Mouse (Mus musculus) spleen, embryonic (tissue): ENCODE data around the gene Lgi4.

Source experiments
- CTCF ChIA-PET: fragments of 350-600 bp; sonication (Branson Sonifier 250); formaldehyde crosslinking; loops from one replicate; lab custom pipeline; 2022; lab: Charles Lee

Gene Lgi4

GRCm38 (mm10) chr7:31074061-31074712, 15.0 kb downstream of the Lgi4 start:
- CTCF ChIA-PET: interaction anchor here (0.5 kb wide), 1 partner anchor 260 kb away, joined by 4 read pairs; no protein-coding TSS in a partner anchor

GRCm38 (mm10) chr7:31074713-31075069, 15.5 kb downstream of the Lgi4 start:
- CTCF ChIA-PET: no interaction called here

- CTCF ChIA-PET: no interaction called here
Observed at GRCm38 (mm10) chr7:31076492-31076891, 17.4 kb downstream of the Lgi4 start, which contains the start of gene Fxyd3. Gene Fxyd3 (minus strand): TSS chr7:31076704.

- CTCF ChIA-PET: interaction anchor here (0.5 to 1.0 kb wide), 3 partner anchors 17 to 891 kb away, joined by 3 to 10 read pairs (median 5); no protein-coding TSS in a partner anchor
Observed at GRCm38 (mm10) chr7:31077470-31077869, 18.3 kb downstream of the Lgi4 start.

GRCm38 (mm10) chr7:31077885-31078445, 18.8 kb downstream of the Lgi4 start:
- CTCF ChIA-PET: interaction anchor here (0.5 to 1.0 kb wide), 2 partner anchors 18 to 46 kb away, joined by 3 to 10 read pairs; no protein-coding TSS in a partner anchor

GRCm38 (mm10) chr7:31079670-31080069, 20.5 kb downstream of the Lgi4 start:
- CTCF ChIA-PET: no interaction called here

GRCm38 (mm10) chr7:31080611-31081010, 21.5 kb downstream of the Lgi4 start:
- CTCF ChIA-PET: interaction anchor here (0.6 kb wide), 1 partner anchor 90 kb away, joined by 3 read pairs; no protein-coding TSS in a partner anchor

GRCm38 (mm10) chr7:31081106-31081505, 22.0 kb downstream of the Lgi4 start:
- CTCF ChIA-PET: interaction anchor here (0.6 kb wide), 1 partner anchor 90 kb away, joined by 3 read pairs; no protein-coding TSS in a partner anchor

GRCm38 (mm10) chr7:31082106-31082505, 23.0 kb downstream of the Lgi4 start:
- CTCF ChIA-PET: no interaction called here

- CTCF ChIA-PET: interaction anchor here (0.6 kb wide), 1 partner anchor 15 kb away, joined by 3 read pairs; no protein-coding TSS in a partner anchor
Observed at GRCm38 (mm10) chr7:31082831-31083588, 23.9 kb downstream of the Lgi4 start.

- CTCF ChIA-PET: no interaction called here
Observed at GRCm38 (mm10) chr7:31084140-31084539, 25.0 kb downstream of the Lgi4 start.

- CTCF ChIA-PET: no interaction called here
Observed at GRCm38 (mm10) chr7:31085171-31085570, 26.0 kb downstream of the Lgi4 start.

- CTCF ChIA-PET: interaction anchor here (0.5 kb wide), 1 partner anchor 33 kb away, joined by 4 read pairs; no protein-coding TSS in a partner anchor
Observed at GRCm38 (mm10) chr7:31086175-31086755, 27.1 kb downstream of the Lgi4 start.

GRCm38 (mm10) chr7:31087262-31087661, 28.1 kb downstream of the Lgi4 start:
- CTCF ChIA-PET: no interaction called here

- CTCF ChIA-PET: no interaction called here
Observed at GRCm38 (mm10) chr7:31088206-31088605, 29.1 kb downstream of the Lgi4 start.

- CTCF ChIA-PET: interaction anchor here (0.7 kb wide), 1 partner anchor 268 kb away, joined by 3 read pairs; no protein-coding TSS in a partner anchor
Observed at GRCm38 (mm10) chr7:31089721-31090120, 30.6 kb downstream of the Lgi4 start.

GRCm38 (mm10) chr7:31094774-31095501, 35.8 kb downstream of the Lgi4 start:
- CTCF ChIA-PET: interaction anchor here (0.5 to 0.6 kb wide), 2 partner anchors 207 to 415 kb away, joined by 3 to 6 read pairs; no protein-coding TSS in a partner anchor

- CTCF ChIA-PET: interaction anchor here (0.6 to 2.0 kb wide), 4 partner anchors 36 to 146 kb away, joined by 4 to 12 read pairs (median 4); partner anchors contain the start of gene Lgi4
Observed at GRCm38 (mm10) chr7:31096892-31097564, 37.9 kb downstream of the Lgi4 start.

GRCm38 (mm10) chr7:31097583-31098248, 38.6 kb downstream of the Lgi4 start:
- CTCF ChIA-PET: interaction anchor here (0.6 to 2.0 kb wide), 6 partner anchors 37 to 147 kb away, joined by 4 to 14 read pairs (median 4); partner anchors contain the start of gene Lgi4
